Mouse (Mus musculus): ENCODE measurements around the gene Armc5.

DNA sequence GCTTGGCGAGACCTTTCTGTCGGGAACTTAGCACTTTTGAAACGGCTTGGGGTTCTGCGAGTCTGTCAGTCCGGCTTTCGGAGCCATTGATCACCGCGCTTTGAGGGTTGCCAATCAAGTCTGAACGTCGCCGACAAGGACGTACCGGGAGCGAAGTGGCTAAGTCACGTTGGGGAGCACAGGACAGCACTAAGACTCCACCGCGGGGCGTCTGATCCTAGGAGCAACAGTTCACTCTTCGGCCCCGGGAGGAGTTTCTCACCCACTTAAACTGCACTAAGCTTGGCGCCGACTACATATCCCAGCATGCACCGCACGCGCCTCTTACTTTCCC is 418 bp downstream of the Armc5 start:
- TF ChIP-seq CTCF (IDR thresholded peaks at IDR 0.05; ENCODE audit: low read depth, low read length) (no peak), POLR2A (IDR thresholded peaks at IDR 0.05; ENCODE audit: borderline replicate concordance, low read depth, low read length) (no peak)
